Mouse (Mus musculus) bone marrow, adult 2 months (tissue): ENCODE measurements around the gene Tnni3k. TPM values are rescaled to one million over a fixed set of nuclear protein-coding genes. Genes with fewer than 3 reads are reported as not detected.

Experiments
- H3K27ac ChIP-seq: fragments of 200-500 bp; 2 replicates; pipeline ENCODE4 v1.5.1; 2012; ENCODE audit warnings: low read depth, mild to moderate bottlenecking, control low read depth, inconsistent platforms, low read length; ENCODE audit not compliant: control insufficient read depth, poor library complexity, insufficient read depth
- H3K4me1 ChIP-seq: fragments of 200-500 bp; 2 replicates; pipeline ENCODE4 v1.6.1; 2011; ENCODE audit warnings: low read length; ENCODE audit not compliant: control insufficient read depth, insufficient read depth
- H3K4me3 ChIP-seq: fragments of 200-500 bp; replicated peaks from 2 replicates; pipeline ENCODE3; 2011; ENCODE audit warnings: mild to moderate bottlenecking, low read depth, low read length, control low read depth; ENCODE audit not compliant: control insufficient read depth
- CTCF ChIP-seq: fragments of 200-500 bp; IDR thresholded peaks from 2 replicates; pipeline ENCODE4 v1.5.1; 2011; ENCODE audit warnings: low read length, control low read depth; ENCODE audit not compliant: control insufficient read depth, insufficient read depth
- POLR2A ChIP-seq: fragments of 200-500 bp; IDR thresholded peaks from 2 replicates; pipeline ENCODE4 v1.6.1; 2011; ENCODE audit warnings: low read depth, mild to moderate bottlenecking, control low read depth, low read length, borderline replicate concordance; ENCODE audit not compliant: control insufficient read depth
- WGBS: fragments of 180-500 bp; shearing (Covaris S2); methylation state at CpG from one replicate; pipeline ENCODE4 v1.1.7; 2018; 5-methylcytosine and 5-hydroxymethylcytosine counted together
- polyA plus RNA-seq: library from polyadenylated mRNA; stranded (reverse); fragments of >200 nt; gene quantifications from 2 replicates; pipeline ENCODE4 v1.2.4, GENCODE M21; 2011; ENCODE audit warnings: low replicate concordance; ENCODE audit not compliant: missing spikeins, insufficient read depth, insufficient read length

Gene Tnni3k
- polyA plus RNA-seq, 1 experiment = not detected

- H3K27ac ChIP-seq = no peak overlapping the region
- 72% methylated on average over 6 of the region's 6 CpGs for WGBS
- no peak overlapping the region for H3K4me3 ChIP-seq
- TF ChIP-seq CTCF (no peak), POLR2A (no peak)
- no peaks in the 10 kb centered on the region for H3K4me1 ChIP-seq
These were observed 141.6 kb downstream of the Tnni3k start for GRCm38 (mm10) chr3:154913641-154914040.

DNA sequence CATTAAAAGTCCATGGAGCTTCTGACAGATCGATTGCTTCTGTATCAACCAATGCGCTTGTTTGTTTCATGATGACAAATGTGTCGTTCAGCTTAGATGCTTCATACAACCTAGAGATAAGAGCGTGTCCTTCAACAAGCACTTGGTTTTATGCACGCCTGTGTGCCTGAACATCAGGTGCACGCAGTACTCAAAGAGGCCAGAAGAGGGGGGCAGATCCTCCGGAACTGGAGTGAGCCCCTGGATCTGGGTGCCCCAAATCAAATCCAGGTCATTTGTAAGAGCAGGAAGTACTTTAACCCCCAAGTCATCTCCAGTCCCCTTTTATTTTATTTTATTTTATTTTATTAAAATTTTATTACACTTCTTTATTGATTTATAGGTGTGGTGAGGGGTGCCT is 158.5 kb downstream of the Tnni3k start:
- H3K4me1 ChIP-seq = no peaks in the 10 kb centered on the region
- WGBS = 70% methylated on average over 7 of the region's 7 CpGs
- no peak for TF ChIP-seq CTCF
- TF ChIP-seq POLR2A = no peak

GRCm38 (mm10) chr3:154893225-154893624 is 162.0 kb downstream of the Tnni3k start:
- no peak overlapping the region for H3K27ac ChIP-seq
- WGBS = 66% methylated on average over 3 of the region's 3 CpGs
- TF ChIP-seq POLR2A (no peak), CTCF (no peak)
- no peak overlapping the region for H3K4me3 ChIP-seq
- no peaks in the 10 kb centered on the region for H3K4me1 ChIP-seq

More for the DNA sequence above, 158.5 kb downstream of the Tnni3k start:
- Histone ChIP-seq H3K4me3 (no peak overlapping the region), H3K27ac (no peak overlapping the region)

- no peak for TF ChIP-seq CTCF
- TF ChIP-seq POLR2A = no peak
- Histone ChIP-seq H3K27ac (no peak overlapping the region), H3K4me1 (no peaks in the 10 kb centered on the region), H3K4me3 (no peak overlapping the region)
- 37% methylated on average over 5 of the region's 5 CpGs for WGBS
These were observed 169.8 kb downstream of the Tnni3k start for GRCm38 (mm10) chr3:154885452-154885851.

DNA sequence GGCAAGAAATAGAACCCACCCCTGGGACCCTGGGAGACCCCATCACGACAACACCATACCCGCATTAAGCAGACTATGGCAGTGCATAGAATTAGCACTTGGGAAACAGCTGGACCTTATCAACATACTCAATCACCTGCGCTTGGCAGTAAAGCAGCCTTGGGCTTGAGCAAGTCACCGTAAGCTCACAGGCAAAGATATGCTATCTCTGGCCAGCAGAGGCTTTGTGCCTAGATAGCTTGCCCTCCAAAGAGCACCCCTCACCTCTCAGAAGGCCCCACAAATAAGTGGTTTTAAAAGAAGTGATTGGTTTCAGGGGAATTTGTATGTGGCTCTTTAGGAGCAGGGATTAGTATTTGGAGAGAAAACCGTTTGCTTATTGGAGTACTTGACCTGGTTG is 170.2 kb downstream of the Tnni3k start:
- TF ChIP-seq POLR2A = no peak
- no peak for TF ChIP-seq CTCF
- H3K4me3 ChIP-seq = no peak overlapping the region
- H3K4me1 ChIP-seq = no peaks in the 10 kb centered on the region
- no peak overlapping the region for H3K27ac ChIP-seq
- WGBS = 31% methylated on average over 5 of the region's 5 CpGs

GRCm38 (mm10) chr3:154881428-154881986 is 173.7 kb downstream of the Tnni3k start:
- no peak overlapping the region for H3K4me3 ChIP-seq
- H3K4me1 ChIP-seq = no peaks in the 10 kb centered on the region
- WGBS = 8% methylated on average over 2 of the region's 2 CpGs
- no peak for TF ChIP-seq CTCF
- no peak for TF ChIP-seq POLR2A
- no peak overlapping the region for H3K27ac ChIP-seq

DNA sequence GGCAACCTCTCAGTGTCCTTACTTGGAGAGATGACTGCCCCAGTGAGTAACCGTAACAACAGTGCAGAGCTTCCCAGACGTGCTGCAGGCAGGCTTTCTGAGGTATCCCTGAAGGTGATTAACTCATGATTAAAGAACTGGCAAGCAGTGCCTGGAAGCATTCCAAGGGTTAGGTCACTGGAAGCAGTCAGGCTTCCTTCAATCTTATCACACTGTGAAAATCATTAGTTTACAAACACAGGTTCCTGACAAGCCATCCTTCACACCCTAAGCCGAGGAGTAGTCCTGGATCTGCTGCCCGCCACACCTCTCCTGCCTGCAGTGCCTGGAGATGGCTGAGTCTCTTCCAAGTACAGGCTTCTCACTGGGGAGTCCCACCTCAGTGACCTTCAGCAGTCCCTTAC is 174.7 kb downstream of the Tnni3k start:
- H3K4me3 ChIP-seq = no peak overlapping the region
- 69% methylated on average over 4 of the region's 4 CpGs for WGBS
- H3K27ac ChIP-seq = no peak overlapping the region
- TF ChIP-seq POLR2A = no peak
- no peak for TF ChIP-seq CTCF
- H3K4me1 ChIP-seq = no peaks in the 10 kb centered on the region

- Histone ChIP-seq H3K4me3 (no peak overlapping the region), H3K27ac (no peak overlapping the region), H3K4me1 (no peaks in the 10 kb centered on the region)
- TF ChIP-seq POLR2A = no peak
- TF ChIP-seq CTCF = no peak
- WGBS = 77% methylated on average over 5 of the region's 5 CpGs
These were observed 175.1 kb downstream of the Tnni3k start for GRCm38 (mm10) chr3:154880108-154880507.

DNA sequence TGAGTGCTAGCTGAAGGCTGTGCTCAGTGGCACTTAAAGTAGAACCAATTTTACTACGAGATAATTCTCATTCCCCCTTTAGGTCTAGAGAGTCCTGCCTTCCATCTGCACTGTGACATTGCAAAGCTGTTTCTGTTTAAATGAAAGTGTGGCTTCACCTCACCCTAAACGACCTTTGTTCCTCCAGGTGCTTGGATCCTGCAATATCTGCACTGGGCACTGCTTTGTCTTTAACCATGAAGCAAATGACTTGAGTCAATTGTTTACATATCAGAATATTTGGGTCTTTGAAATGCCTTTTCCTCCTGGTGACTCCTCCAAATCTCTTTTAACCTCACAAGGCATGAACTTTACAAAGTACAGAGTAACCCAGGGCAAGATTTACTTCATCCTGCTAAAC is 175.7 kb downstream of the Tnni3k start:
- WGBS = 54% methylated on average over 2 of the region's 2 CpGs
- no peaks in the 10 kb centered on the region for H3K4me1 ChIP-seq
- H3K27ac ChIP-seq = no peak overlapping the region
- TF ChIP-seq POLR2A (no peak), CTCF (no peak)
- no peak overlapping the region for H3K4me3 ChIP-seq
